Mouse (Mus musculus) heart, embryonic 15.5 days (tissue): Measurements from ENCODE around the gene Sema3a. TPM values are rescaled to one million over a fixed set of nuclear protein-coding genes. Genes with fewer than 3 reads are reported as not detected.

Source experiments
- ATAC-seq: fragments of 200-750 bp; cut with Nextera tagmentation; replicated peaks from 2 replicates; pipeline ENCODE4 v1.8.0; 2017; ENCODE audit warnings: low read depth, moderate TSS enrichment; ENCODE audit not compliant: insufficient number of reproducible peaks, insufficient read depth, low FRiP score
- H3K27ac ChIP-seq: fragments of 300-500 bp; sonication (generic); 2 replicates; pipeline ENCODE4 v1.5.1; 2015; ENCODE audit warnings: mild to moderate bottlenecking, inconsistent platforms
- H3K27me3 ChIP-seq: fragments of 300-500 bp; sonication (generic); 2 replicates; pipeline ENCODE4 v1.6.1; 2015; ENCODE audit warnings: inconsistent platforms
- H3K36me3 ChIP-seq: fragments of 300-500 bp; sonication (generic); 2 replicates; pipeline ENCODE4 v1.6.1; 2015; ENCODE audit warnings: mild to moderate bottlenecking, inconsistent platforms
- H3K4me1 ChIP-seq: fragments of 300-500 bp; sonication (generic); replicated peaks from 2 replicates; pipeline ENCODE4 v1.6.1; 2015; ENCODE audit warnings: inconsistent platforms
- H3K4me2 ChIP-seq: fragments of 300-500 bp; sonication (generic); 2 replicates; pipeline ENCODE4 v1.6.1; 2015; ENCODE audit warnings: inconsistent platforms, mild to moderate bottlenecking, moderate library complexity
- H3K4me3 ChIP-seq: fragments of 300-500 bp; sonication (generic); 2 replicates; pipeline ENCODE4 v1.5.1; 2015; ENCODE audit warnings: mild to moderate bottlenecking, inconsistent platforms
- H3K9ac ChIP-seq: fragments of 300-500 bp; sonication (generic); 2 replicates; pipeline ENCODE4 v1.6.1; 2015; ENCODE audit warnings: mild to moderate bottlenecking, inconsistent platforms
- H3K9me3 ChIP-seq: fragments of 300-500 bp; sonication (generic); replicated peaks from 2 replicates; pipeline ENCODE4 v1.6.1; 2016; ENCODE audit warnings: inconsistent platforms
- WGBS: fragments of 180-500 bp; shearing (Covaris S2); methylation state at CpG from one replicate; pipeline ENCODE4 v1.1.7; 2015; ENCODE audit warnings: mixed read lengths; 5-methylcytosine and 5-hydroxymethylcytosine counted together
- polyA plus RNA-seq: library from polyadenylated mRNA; unstranded; fragments of >200 nt; fragmentation: Nextera tagmentation; extraction: Ambion mirVana; gene quantifications from 2 replicates; pipeline ENCODE4 v1.2.1, GENCODE M21; 2015

Sema3a gene
- polyA plus RNA-seq, 1 experiment from 2014 or later, result 8.2 TPM

GRCm38 (mm10) chr5:13157761-13158612, 32.8 kb downstream of the Sema3a start:
- no peaks in the 10 kb centered on the region for H3K27me3 ChIP-seq
- H3K9me3 ChIP-seq, result no peaks in the 10 kb centered on the region
- H3K4me1 ChIP-seq, result no peaks in the 10 kb centered on the region
- WGBS, result 62% methylated on average over 5 of the region's 5 CpGs
- H3K36me3 ChIP-seq, result no peaks in the 10 kb centered on the region
- H3K9ac ChIP-seq, result no peak overlapping the region
- H3K27ac ChIP-seq, result no peak overlapping the region
- no peak for ATAC-seq
- no peak overlapping the region for H3K4me2 ChIP-seq
- no peak overlapping the region for H3K4me3 ChIP-seq

- WGBS, result 74% methylated on average over 2 of the region's 2 CpGs
- H3K27ac ChIP-seq, result no peak overlapping the region
Measured at GRCm38 (mm10) chr5:13182186-13182585, 57.0 kb downstream of the Sema3a start.

GRCm38 (mm10) chr5:13197886-13198285, 72.7 kb downstream of the Sema3a start:
- Histone ChIP-seq H3K9ac (no peak overlapping the region), H3K9me3 (no peaks in the 10 kb centered on the region), H3K36me3 (no peaks in the 10 kb centered on the region), H3K27ac (no peak overlapping the region), H3K4me1 (no peaks in the 10 kb centered on the region), H3K27me3 (no peaks in the 10 kb centered on the region), H3K4me2 (no peak overlapping the region), H3K4me3 (no peak overlapping the region)
- WGBS, result 38% methylated on average over 3 of the region's 3 CpGs
- ATAC-seq, result no peak

More at GRCm38 (mm10) chr5:13182186-13182585, 57.0 kb downstream of the Sema3a start:
- H3K4me2 ChIP-seq, result no peak overlapping the region
- no peak overlapping the region for H3K9ac ChIP-seq
- no peaks in the 10 kb centered on the region for H3K4me1 ChIP-seq
- no peaks in the 10 kb centered on the region for H3K36me3 ChIP-seq
- no peaks in the 10 kb centered on the region for H3K9me3 ChIP-seq
- H3K27me3 ChIP-seq, result no peaks in the 10 kb centered on the region
- no peak for ATAC-seq
- H3K4me3 ChIP-seq, result no peak overlapping the region

- no peak overlapping the region for H3K4me3 ChIP-seq
- no peak overlapping the region for H3K27ac ChIP-seq
- no peak overlapping the region for H3K4me2 ChIP-seq
- no peak overlapping the region for H3K9ac ChIP-seq
- ATAC-seq, result no peak
- no peaks in the 10 kb centered on the region for H3K36me3 ChIP-seq
- 73% methylated on average over 6 of the region's 6 CpGs for WGBS
- H3K4me1 ChIP-seq, result no peaks in the 10 kb centered on the region
- H3K9me3 ChIP-seq, result no peaks in the 10 kb centered on the region
- no peaks in the 10 kb centered on the region for H3K27me3 ChIP-seq
Measured at GRCm38 (mm10) chr5:13199709-13200108, 74.5 kb downstream of the Sema3a start.

GRCm38 (mm10) chr5:13255353-13255752, 130.1 kb downstream of the Sema3a start:
- no peak overlapping the region for H3K9ac ChIP-seq
- H3K27ac ChIP-seq, result no peak overlapping the region
- no peaks in the 10 kb centered on the region for H3K9me3 ChIP-seq
- H3K27me3 ChIP-seq, result no peaks in the 10 kb centered on the region
- H3K4me1 ChIP-seq, result no peaks in the 10 kb centered on the region
- H3K36me3 ChIP-seq, result no peaks in the 10 kb centered on the region
- 39% methylated on average over 3 of the region's 3 CpGs for whole genome bisulfite sequencing
- H3K4me2 ChIP-seq, result no peak overlapping the region
- H3K4me3 ChIP-seq, result no peak overlapping the region
- ATAC-seq, result no peak

GRCm38 (mm10) chr5:13256321-13256720, 131.1 kb downstream of the Sema3a start:
- no peak for ATAC-seq
- H3K4me2 ChIP-seq, result no peak overlapping the region
- H3K9ac ChIP-seq, result no peak overlapping the region
- no peak overlapping the region for H3K4me3 ChIP-seq
- H3K36me3 ChIP-seq, result no peaks in the 10 kb centered on the region
- no peaks in the 10 kb centered on the region for H3K4me1 ChIP-seq
- H3K27ac ChIP-seq, result no peak overlapping the region
- no peaks in the 10 kb centered on the region for H3K27me3 ChIP-seq
- 44% methylated on average over 1 of the region's 1 CpGs for WGBS
- H3K9me3 ChIP-seq, result no peaks in the 10 kb centered on the region

GRCm38 (mm10) chr5:13263087-13263486, 137.9 kb downstream of the Sema3a start:
- ATAC-seq, result no peak
- H3K27me3 ChIP-seq, result no peaks in the 10 kb centered on the region
- WGBS, result 78% methylated on average over 2 of the region's 2 CpGs

GRCm38 (mm10) chr5:13263539-13263938, 138.3 kb downstream of the Sema3a start:
- no peaks in the 10 kb centered on the region for H3K27me3 ChIP-seq
- WGBS, result 69% methylated on average over 3 of the region's 3 CpGs
- no peaks in the 10 kb centered on the region for H3K9me3 ChIP-seq
- H3K4me3 ChIP-seq, result no peak overlapping the region
- ATAC-seq, result no peak
- H3K9ac ChIP-seq, result no peak overlapping the region
- no peak overlapping the region for H3K27ac ChIP-seq
- H3K4me1 ChIP-seq, result no peaks in the 10 kb centered on the region
- no peak overlapping the region for H3K4me2 ChIP-seq
- no peaks in the 10 kb centered on the region for H3K36me3 ChIP-seq

More at GRCm38 (mm10) chr5:13263087-13263486, 137.9 kb downstream of the Sema3a start:
- H3K27ac ChIP-seq, result no peak overlapping the region
- H3K4me3 ChIP-seq, result no peak overlapping the region
- H3K36me3 ChIP-seq, result no peaks in the 10 kb centered on the region
- no peak overlapping the region for H3K9ac ChIP-seq
- no peaks in the 10 kb centered on the region for H3K4me1 ChIP-seq
- no peaks in the 10 kb centered on the region for H3K9me3 ChIP-seq
- H3K4me2 ChIP-seq, result no peak overlapping the region

GRCm38 (mm10) chr5:13312667-13313066, 187.5 kb downstream of the Sema3a start:
- 82% methylated on average over 4 of the region's 4 CpGs for WGBS
- Histone ChIP-seq H3K9ac (no peak overlapping the region), H3K27me3 (no peaks in the 10 kb centered on the region), H3K9me3 (no peaks in the 10 kb centered on the region), H3K4me1 (no peaks in the 10 kb centered on the region), H3K27ac (no peak overlapping the region), H3K4me2 (no peak overlapping the region), H3K4me3 (no peak overlapping the region), H3K36me3 (no peaks in the 10 kb centered on the region)
- no peak for ATAC-seq

GRCm38 (mm10) chr5:13313977-13314376, 188.8 kb downstream of the Sema3a start:
- no peak overlapping the region for H3K4me3 ChIP-seq
- no peaks in the 10 kb centered on the region for H3K36me3 ChIP-seq
- no peaks in the 10 kb centered on the region for H3K27me3 ChIP-seq
- H3K27ac ChIP-seq, result no peak overlapping the region
- 77% methylated on average over 6 of the region's 6 CpGs for WGBS
- H3K9me3 ChIP-seq, result no peaks in the 10 kb centered on the region
- ATAC-seq, result no peak
- no peak overlapping the region for H3K4me2 ChIP-seq
- no peak overlapping the region for H3K9ac ChIP-seq
- no peaks in the 10 kb centered on the region for H3K4me1 ChIP-seq

- no peak for ATAC-seq
- Histone ChIP-seq H3K4me2 (no peak overlapping the region), H3K36me3 (no peaks in the 10 kb centered on the region), H3K9ac (no peak overlapping the region), H3K9me3 (no peaks in the 10 kb centered on the region), H3K27ac (no peak overlapping the region), H3K4me1 (no peaks in the 10 kb centered on the region), H3K4me3 (no peak overlapping the region), H3K27me3 (no peaks in the 10 kb centered on the region)
- 64% methylated on average over 5 of the region's 5 CpGs for WGBS
Measured at GRCm38 (mm10) chr5:13318728-13319429, 193.7 kb downstream of the Sema3a start.
